Mouse (Mus musculus) left cerebral cortex, adult 11 months (tissue): ENCODE measurements around the gene Cbr4.
A peak's percentile ranks its signal among the peaks of the same experiment; 100 is the strongest.

ENCODE experiments used
- DNase-seq: peaks from one replicate; pipeline ENCODE4 v3.0.0; 2022; ENCODE audit warnings: low spot score

Cbr4 gene

DNA sequence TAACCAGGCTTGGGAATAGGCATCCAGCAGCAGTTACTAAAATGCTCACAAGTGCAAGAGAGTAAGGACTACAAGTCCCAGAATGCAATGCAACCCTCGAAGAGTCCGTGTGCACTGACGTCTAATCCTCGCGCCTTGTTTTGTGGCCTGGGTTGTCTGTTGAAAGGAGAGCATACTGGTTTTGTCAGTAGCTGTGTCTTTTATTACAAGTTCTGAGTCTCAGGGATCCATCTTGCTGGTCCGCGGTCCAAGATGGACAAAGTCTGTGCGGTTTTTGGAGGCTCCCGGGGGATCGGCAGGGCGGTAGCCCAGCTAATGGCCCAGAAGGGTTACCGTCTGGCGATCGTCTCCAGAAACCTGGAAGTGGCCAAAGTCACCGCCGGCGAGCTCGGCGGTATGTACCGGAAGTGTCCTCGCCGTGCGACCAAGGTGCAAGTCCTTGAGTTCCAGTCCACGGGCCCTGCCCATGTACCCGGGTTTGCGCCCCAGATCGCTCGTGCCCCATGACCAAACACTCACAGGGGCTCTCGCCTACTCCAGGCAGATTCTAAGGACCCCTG is at the start of gene Cbr4:
TSS of gene Cbr4 (plus strand) at position 138 of the 560 bp plus-strand sequence.
- peak; percentile 90 for DNase-seq

DNA sequence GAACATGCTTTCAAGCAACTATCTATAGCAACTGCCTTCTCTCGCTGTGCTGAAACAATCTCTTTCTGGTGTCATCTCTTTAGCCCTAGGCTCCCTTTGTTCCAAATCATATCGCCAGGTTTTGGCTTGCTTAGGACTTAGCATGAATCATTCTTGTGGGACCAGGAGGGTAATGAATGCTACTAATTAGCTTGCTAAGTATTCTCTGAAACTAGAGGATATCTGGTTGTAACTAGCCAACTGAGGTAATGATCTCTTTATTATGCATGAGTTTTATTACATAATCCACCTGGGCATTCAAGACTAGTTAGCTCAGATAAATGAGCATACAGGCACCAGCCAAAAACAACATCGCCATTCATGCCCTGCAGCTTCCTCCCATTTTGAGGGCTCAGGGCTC is 44.5 kb upstream of the Cbr4 start:
- no peak for DNase-seq

DNA sequence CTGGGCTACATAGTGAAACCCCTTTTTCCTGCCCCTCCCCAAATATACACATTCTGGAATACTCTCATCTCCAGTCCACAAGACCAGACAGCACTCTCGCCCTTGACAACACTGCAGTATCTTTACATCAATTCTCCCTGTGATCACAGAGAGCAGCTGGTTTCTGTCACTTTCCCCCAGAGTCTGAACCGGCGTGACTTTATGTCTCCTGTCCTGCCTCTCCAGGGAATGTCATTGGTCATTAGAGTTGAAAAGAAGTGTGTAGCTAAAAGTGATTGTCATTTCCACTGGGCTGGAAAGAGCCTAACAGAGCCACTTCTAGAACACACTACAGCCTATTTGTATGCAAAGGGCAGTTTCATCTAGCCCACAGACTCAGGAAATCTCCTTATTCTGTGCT is 43.2 kb upstream of the Cbr4 start:
- DNase-seq: no peak

DNA sequence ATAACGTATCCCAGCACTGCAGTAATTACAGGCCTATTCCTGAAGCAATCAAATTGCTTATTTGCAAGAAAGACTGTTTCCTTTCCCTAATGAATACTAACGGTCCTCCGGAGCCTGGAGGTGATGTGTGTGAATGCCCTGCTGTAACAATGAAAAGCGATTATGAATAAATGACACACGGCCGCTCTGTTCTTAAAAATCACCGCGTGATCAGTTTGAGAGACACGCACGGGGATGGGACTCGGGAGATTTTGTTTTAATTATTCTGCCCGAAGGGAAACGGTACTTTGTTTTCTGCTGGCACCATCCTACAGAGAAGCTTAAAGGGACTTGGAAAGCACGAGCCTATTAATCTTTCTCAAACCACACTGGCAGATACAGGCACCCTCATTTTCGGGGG is 41.2 kb upstream of the Cbr4 start:
- DNase-seq: no peak

DNA sequence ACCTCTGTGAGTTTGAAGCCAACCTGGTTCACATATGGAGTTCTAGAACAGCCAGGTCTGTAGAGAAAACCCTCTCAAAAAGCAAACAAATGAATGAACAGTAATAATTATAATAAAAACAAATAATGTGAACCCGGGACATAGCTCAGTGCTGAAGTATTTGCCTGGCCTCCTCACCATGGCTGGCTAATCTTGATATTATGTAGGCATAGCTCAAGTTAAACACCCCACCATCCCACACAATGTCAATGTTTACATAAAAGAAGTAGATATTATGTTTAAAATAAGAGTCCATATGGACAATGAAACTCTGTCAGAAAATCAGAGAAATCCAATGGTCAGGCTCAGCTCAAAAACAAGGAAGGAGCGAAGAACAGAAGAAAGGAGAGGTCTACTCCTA is 39.4 kb upstream of the Cbr4 start:
- DNase-seq: no peak

DNA sequence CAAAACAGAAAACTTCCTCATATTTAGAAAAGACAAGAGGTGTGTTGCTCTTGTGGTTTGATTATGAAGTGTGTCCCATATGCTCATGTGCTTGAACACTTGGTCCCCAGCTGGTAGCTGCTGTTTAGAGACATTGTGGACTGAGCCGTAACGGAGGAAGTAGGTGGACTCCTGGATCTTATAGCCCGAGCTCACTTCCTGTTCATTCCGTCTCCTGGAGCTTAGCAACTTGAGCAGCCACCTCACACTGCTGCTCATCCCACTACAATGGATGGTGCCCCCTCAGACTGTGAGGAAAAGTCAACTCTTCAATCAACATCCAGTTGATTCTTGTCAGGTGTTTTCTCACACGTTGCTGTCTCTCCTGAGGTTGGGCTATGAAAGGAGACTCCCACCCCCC is 38.7 kb upstream of the Cbr4 start:
- DNase-seq: no peak

DNA sequence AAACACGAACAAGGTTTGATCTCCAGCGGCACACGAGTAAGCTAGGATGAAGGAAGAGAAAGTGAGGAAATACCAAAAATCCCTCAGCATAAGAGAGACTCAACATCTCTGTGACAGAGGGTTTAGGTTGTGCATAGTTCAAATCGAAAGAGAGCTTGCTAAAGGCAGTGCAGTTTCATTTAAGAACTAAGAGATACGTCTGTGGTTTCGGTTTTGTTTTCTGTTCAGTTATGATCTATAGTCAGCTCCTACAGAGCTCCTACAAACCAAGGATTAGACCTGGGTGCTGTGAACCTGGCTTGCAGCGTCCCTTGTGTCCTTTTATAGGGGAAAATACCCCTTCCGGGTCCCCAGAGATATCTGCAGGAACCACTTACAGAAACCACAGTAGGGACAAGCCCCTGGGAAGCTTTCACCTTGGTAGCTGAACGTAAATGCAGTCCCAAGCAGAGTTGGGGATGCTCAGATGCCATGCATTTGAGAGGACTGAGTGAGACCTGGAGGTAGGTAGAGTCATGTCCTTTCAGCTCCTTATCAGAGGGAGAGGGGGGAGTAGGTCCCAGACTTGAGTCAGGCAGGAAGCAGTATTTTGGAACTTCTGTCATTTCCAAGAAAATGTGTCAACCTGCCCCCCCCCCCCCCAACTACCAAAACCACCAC is 36.5 kb upstream of the Cbr4 start:
- DNase-seq: no peak

DNA sequence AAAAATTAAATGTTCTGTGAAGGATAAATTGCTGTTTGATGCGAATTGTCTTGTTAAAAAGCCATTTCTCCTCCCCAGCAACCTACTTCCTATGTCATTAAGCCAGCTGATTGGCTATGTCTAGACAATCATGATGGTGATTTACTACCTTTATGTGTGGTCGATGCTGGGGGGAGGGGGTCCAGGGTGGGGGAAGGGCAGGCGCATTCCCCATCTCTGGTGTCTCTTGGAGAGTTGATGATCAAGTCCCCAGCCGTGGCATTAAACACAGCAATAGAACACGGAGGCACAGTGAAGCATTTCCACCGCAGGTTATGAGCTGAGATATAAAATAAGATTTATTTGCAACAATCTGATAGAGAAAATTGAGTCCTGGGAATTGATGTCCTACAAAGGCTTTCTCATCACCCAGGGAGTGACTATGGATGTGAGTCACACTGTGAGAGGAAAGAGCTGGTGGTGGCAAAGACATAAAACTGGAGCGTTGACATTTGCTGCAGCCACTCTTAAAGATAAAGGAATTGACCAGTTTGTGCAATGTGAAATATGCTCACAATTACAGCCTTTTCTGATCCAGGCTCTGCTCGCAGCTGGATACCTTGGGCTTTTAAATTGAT is 35.7 kb upstream of the Cbr4 start:
- no peak for DNase-seq

DNA sequence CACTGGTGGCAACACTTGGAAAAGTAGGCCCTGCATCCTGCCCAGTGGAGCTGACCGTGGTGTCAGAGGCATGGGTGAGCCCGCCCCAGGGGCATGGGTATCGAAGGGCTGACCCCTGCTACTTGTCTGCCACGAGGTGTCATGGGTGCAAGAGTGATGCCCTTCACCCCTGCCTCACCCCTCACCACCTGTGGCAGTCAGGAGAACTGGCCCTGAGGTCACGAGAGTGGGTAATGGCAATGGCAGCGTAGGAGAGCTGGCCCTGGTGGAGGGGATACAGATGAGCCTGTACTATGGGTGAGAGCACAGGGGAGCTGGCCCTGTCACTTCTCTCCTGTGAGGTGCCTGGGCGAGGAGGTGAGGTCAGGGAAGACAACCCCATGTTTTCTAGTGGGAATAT is 27.8 kb upstream of the Cbr4 start:
- no peak for DNase-seq

DNA sequence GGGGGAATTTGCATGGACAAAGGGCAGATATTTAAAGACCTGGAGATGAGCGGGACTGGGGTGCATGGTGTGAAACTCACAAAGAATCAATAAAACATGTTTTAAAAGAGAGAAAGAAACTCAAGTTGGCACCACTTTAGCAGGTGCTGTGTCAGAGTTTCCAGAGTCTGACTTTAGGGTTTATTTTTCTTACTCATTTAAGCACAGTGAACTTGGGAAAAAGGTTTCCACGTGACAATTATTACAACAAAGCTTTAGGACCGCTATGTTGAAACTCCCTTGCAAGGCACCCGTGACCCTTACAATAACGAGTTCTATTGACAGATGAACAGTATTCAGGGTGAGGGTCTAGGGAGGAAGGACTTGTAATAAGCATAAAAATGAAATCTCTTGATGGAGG is 25.3 kb upstream of the Cbr4 start:
- no peak for DNase-seq

DNA sequence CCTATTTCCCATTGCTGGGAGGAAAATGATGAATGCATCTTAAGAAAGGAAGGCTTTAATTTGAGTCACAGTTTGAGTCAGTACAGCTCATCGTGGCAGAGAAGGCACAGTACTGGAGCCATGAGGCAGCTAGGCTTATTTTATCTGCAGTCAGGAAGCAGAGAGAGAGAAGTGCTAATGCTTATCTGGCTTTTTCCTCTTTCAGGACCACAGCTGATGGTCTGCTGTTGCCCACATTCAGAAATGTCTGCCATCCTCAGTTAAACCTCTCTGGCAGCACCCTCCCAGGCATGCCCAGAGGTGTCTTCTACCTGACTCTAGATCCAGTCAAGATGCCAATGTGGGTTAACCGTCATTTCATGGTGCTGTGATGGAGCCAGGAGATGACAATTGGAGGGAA is 23.1 kb upstream of the Cbr4 start:
- DNase-seq: no peak

DNA sequence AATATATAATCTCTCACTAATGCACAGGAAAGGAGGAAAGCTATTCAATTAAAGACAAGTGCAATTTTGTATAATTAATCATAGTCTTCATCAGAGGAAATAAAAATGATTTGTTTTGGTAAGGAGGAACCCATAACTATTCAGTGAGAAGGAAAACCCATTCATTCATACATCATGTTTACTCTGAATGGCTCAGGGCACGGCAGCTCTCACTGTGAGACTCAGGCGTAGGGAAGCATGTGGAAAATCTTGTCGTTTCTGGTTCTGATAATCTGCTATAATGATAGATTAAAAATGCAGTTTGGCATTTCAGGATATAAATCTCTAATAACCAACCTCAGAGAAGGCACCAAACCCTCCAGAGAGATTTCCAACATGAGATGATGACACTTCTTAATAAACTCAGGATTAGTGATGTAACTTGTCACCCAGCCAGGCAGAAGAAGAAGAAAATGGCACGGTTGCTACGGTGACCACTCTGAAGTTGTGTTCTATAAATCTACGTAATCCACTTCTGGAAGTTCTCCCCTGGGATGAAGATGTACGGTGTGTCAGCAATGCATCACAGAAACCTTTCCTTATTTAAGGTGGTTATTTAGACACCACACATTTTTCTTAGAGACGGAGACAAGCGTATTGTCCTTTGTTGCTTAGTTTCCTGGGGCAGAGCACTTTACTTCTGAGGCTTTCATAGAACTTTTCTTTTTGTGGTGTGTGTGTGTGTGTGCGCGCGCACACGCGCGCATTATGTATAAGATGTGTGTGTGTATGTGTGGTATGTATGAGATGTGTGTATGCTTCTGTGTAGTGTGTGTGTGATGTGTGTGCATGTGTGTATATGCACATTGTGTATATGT is 20.6 kb upstream of the Cbr4 start:
- no peak for DNase-seq

DNA sequence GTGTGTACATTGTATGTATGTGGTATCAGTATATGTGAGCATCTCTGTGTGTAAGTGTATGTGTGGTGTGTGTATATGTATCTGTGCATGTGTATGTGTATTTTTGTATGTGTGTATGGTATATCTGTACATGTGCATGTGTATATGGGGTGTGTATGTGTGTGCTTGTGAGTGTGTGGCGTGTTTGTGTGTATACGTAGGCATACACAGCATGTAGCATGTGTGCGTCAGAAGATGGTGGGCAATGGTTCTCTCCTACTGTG is 20.1 kb upstream of the Cbr4 start:
- DNase-seq: no peak

DNA sequence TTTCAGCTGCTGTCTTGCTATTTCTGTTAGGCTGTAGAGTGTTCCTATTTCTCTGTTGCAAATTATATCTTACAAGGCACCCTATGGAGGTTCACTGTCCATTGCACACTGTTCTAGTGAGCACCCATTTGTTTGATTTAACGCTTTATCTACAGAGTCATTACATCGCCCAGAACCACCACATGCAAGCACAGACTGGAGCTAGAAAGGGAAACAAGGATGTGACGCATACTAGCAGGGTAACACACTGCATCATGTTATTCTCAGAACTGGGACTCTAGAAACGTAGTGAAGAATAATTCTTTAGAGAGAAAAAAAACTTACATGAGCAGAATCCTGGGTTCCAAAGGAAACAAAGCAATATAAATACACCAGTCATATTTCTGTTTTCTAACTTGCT is 17.3 kb upstream of the Cbr4 start:
- no peak for DNase-seq

DNA sequence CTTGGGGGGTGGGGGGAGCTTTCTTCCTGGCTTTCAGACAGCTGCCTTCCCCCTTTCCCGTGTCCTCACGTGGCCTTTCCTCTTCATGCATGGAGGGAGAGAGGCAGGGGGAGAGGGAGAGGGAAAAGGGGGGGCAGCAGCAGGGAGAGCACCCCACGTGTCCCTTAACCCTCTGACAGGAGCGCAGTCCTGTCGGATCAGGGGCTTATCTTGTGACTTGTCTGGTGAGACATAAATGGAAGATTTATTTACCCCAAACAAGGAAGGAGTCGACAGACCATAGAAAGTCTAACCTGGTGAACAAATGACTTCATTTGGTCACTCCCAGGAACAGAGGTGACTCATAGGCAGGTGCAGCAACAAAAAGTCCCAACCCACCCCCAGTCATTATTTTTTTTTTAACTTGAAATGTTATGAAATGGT is 12.3 kb upstream of the Cbr4 start:
- no peak for DNase-seq

DNA sequence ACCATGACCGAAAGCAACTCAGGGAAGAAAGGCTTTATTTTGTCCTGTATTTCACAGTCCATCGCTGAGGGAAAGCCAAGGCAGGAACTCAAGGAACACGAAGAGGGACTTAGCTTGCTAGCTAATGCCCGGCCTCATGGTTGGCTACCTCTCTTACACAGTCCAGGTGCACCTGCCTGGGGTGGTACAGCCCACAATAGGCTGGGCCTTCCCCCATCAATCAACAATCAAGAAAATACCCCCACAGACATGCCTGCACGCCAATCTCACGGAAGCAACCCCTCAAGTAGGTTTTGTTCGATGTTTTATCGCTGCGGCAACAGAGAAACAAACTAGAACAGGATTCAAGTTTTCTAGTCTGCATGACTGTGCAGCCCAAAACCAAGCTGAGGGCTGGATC is 11.4 kb upstream of the Cbr4 start:
- no peak for DNase-seq

DNA sequence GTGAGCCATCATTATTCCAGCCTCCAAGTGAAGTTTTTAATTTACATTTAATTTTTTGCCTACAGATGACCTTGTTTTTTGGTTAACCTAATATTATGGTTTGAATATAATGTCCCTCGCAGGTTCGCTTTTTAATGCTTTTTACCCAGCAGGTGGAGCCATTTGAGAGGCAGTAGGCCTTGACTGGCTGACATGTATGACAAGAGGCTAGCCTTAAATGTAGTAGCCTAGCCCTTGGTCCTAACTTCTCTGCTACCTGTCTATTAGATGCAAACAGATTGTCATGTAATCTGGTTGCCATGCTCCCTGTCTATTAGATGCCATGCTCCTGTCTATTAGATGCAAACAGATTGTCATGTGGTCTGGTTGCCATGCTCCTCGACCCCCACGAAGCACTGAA is 9.4 kb upstream of the Cbr4 start:
- no peak for DNase-seq

DNA sequence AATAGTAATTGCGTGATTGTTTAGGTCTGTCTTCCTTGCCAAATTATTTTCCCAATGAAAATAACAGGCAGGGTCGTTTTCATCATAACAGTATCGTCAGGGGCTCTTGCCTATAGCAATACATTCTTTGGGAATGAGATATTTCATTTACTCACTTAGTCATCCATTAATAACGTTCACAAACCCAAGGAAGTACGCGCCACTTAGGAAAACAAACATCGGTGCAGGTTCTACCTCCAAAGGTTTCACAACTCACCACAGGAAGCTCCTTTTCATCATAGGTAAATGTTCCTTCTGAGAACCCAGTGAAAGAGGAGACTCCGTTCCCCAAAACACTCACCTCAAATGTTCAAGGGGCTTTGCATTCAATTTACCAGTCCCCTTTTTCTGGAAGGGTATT is 8.7 kb upstream of the Cbr4 start:
- no peak for DNase-seq

DNA sequence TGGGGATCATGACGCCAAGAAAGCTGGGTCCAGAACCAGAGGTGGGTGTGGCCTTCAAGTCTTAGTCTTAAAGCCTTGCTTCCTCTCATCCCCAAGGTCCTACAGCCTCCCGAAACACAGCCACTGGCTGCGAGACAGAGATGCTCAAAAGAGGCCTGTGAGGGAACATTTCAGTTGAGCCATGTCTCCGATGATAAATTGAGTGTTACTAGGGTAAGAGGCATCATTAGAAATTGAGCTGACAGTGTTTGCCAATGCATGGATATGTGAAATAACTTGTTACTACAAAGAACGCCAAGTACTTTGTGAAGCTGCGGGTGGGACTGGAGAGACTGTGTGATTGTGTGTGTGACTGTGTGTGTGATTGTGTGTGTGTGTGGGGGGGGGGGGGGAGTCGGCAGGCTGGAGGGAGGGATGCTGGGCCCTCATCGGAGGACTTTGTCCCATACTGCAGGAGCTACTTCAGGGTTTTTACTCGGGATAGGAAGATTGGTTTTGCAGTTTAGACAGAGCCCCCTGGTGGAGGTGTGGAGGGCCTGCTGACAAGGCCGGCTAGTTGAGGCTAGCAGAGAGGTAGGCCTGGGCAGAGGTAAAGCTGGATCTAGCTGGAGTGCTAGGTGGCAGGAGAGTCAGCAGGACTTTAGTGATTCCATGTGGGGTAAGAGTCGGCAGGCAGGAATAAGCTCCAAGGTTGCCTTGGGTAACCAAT is 7.9 kb upstream of the Cbr4 start:
- peak; percentile 42 for DNase-seq

DNA sequence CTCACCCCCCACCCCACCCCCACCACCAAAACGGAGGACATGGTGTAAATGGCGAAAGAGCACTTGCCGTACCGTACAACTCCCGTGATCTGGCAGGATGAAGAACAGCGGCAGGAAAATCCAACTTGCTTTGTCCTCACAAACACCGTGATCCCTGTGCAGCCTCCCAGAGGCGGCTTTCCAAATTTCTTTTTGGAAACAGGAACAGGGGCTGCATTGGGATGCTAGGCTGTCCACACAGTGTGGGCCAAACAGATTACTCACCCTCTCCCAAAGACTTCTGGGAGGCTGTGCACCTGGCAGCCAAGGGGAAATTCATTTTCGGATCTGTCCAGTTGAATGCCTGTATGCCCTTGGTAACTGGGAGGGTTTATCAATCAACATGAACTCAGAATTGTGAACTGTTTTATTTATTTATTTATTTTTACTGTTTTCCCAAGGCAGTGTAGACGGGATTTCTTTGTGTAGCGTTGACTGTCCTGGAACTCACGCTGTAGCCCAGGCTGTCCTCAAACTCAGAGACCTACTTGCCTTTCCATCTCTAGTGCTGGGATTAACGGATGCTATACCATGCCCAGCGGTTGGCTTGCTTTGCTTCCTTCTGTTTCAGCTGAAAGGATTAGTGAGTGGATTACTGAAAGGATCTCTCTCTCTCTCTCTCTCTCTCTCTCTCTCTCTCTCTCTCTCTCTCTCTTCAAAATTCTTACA is 7.1 kb upstream of the Cbr4 start:
- DNase-seq: no peak

DNA sequence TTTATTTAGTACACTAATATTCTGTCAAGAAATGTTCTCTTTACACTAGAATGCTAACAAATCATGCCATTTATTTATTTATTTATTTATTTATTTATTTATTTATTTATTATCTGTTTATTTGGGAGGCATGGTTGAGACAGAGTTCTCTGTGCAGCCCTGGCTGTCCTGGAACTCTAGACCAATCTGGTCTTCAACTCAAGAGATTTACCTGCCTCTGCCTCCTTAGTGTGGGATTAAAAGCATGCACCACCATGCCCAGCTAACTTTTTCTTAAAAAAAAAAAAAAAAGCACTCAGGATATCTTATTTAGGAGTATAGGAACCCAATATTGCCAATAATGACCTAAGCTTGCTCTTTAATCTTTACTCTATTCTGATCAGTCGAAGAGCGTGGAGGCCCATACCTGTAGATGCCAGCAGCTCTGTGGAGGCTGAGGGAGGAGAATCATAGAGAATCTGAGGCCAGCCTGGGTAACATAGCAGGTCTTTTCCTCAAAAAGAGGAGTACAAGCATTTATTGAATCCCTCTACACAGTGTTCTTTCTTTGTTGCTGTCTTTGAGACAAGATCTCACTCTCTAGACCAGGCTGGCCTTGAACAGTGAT is 508 bp upstream of the Cbr4 start:
- DNase-seq: no peak

DNA sequence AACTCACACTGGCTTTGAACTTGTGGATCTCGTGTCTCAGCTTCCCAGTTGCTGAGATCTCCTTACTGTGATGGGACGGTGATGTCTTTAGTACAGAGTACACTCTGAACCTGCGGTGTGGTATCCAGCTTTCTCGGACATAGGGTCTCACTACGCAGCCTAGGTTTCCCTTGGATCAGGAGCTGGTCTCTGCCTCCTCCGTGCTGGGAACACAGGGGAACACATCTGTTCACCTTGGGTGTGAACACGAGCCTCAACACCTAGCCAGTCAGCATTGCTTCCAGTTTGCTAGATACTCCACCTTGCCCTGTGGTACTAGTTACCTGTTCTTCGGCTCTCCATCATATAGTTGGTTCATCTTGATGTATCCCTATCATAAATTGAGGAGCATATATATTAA is 1.1 kb downstream of the Cbr4 start:
- DNase-seq: no peak
